Comparison of ENCODE assay signal across 23 mouse cellular contexts in genomic region chr10:77201919-77202318, GRCm38 (mm10). TPM values are rescaled to one million over a fixed set of nuclear protein-coding genes. Genes with fewer than 3 reads are reported as not detected.
DNase-seq lines count a peak whose midpoint lies in the region; ATAC-seq and TF ChIP-seq lines count a peak whose summit lies in the region.
"Had no signal": no experiment of that assay in that cellular context is flagged by ENCODE, and none has a peak within 500 bp of the region (broad histone marks: within the 10 kb centered on the region; RNA-seq: fewer than 3 reads in every experiment).

No protein-coding gene starts in this region.

- ATAC-seq in embryonic facial prominence, embryonic 14.5 days (ENCODE audit: low read depth), result 0 out of 2 replicates have a peak, but pooled peaks have one; percentile 51
- no peak for ATAC-seq in liver, postnatal 0 days
- ATAC-seq: forebrain, embryonic 13.5 days; hindbrain, postnatal 0 days had no signal

- H3K4me2 ChIP-seq in embryonic facial prominence, embryonic 14.5 days (ENCODE audit: low read depth, low read length), result no peak overlapping the region
- no peak overlapping the region for H3K4me2 ChIP-seq in liver, postnatal 0 days (ENCODE audit: low read depth, low read length)
- H3K4me2 ChIP-seq: embryonic facial prominence, embryonic 13.5 days; forebrain, embryonic 13.5 days; heart, embryonic 15.5 days; limb, embryonic 12.5 days; neural tube, embryonic 12.5 days had no signal

- H3K27me3 ChIP-seq in embryonic facial prominence, embryonic 14.5 days (replicated peaks; ENCODE audit: control insufficient read depth, insufficient read depth, low read length), result no peaks in the 10 kb centered on the region
- no peaks in the 10 kb centered on the region for H3K27me3 ChIP-seq in embryonic facial prominence, embryonic 10.5 days (replicated peaks; ENCODE audit: low read depth, poor library complexity, severe bottlenecking)
- no peaks in the 10 kb centered on the region for H3K27me3 ChIP-seq in limb, embryonic 10.5 days (ENCODE audit: low read depth, poor library complexity, severe bottlenecking)
- no peaks in the 10 kb centered on the region for H3K27me3 ChIP-seq in liver, postnatal 0 days (ENCODE audit: insufficient read depth, low read length)
- H3K27me3 ChIP-seq: embryonic facial prominence, embryonic 13.5 days; forebrain, embryonic 13.5 days; heart, embryonic 15.5 days; limb, embryonic 12.5 days; neural tube, embryonic 12.5 days had no signal

- no peak for TF ChIP-seq CTCF in liver, postnatal 0 days (IDR thresholded peaks at IDR 0.05; ENCODE audit: low read depth)

- WGBS in embryonic facial prominence, embryonic 14.5 days, result 62% methylated on average over 5 of the region's 5 CpGs
- 69% methylated on average over 5 of the region's 5 CpGs for WGBS in embryonic facial prominence, embryonic 10.5 days
- whole genome bisulfite sequencing in limb, embryonic 10.5 days, result 75% methylated on average over 5 of the region's 5 CpGs
- WGBS in liver, postnatal 0 days (ENCODE audit: insufficient replicate concordance), result 73% methylated on average over 5 of the region's 5 CpGs

- DNase-seq in embryonic facial prominence, embryonic 14.5 days (ENCODE audit: low spot score), result peak; percentile 72
- DNase-seq in embryonic facial prominence, embryonic 10.5 days (ENCODE audit: low spot score), result no peak
- DNase-seq in 416B (ENCODE audit: low read depth), result peak; percentile 59
- peak; percentile 95 for DNase-seq in R1 (ENCODE audit: low read depth, low spot score)
- no peak for DNase-seq in limb, embryonic 10.5 days (ENCODE audit: low spot score)
- no peak for DNase-seq in cerebellum, postnatal 4 days (ENCODE audit: low spot score in 2 of 2)
- no peak for DNase-seq in right cerebral cortex, postnatal 25 days
- no peak for DNase-seq in liver, postnatal 0 days
- DNase-seq: adrenal gland, postnatal 14 days; cerebellum, adult 2 months; heart, adult 18-20 months; kidney, adult 11 months; lung, postnatal 14 days had no signal

- no peak overlapping the region for H3K9ac ChIP-seq in embryonic facial prominence, embryonic 14.5 days (ENCODE audit: low read depth, low read length)
- no peak overlapping the region for H3K9ac ChIP-seq in liver, postnatal 0 days (replicated peaks)
- H3K9ac ChIP-seq: embryonic facial prominence, embryonic 13.5 days; forebrain, embryonic 13.5 days; heart, embryonic 15.5 days; limb, embryonic 12.5 days; liver, embryonic 14.5 days; neural tube, embryonic 12.5 days had no signal

- H3K27ac ChIP-seq in embryonic facial prominence, embryonic 14.5 days (replicated peaks; ENCODE audit: low read depth, low read length), result no peak overlapping the region
- H3K27ac ChIP-seq in embryonic facial prominence, embryonic 10.5 days (replicated peaks), result no peak overlapping the region
- H3K27ac ChIP-seq in limb, embryonic 10.5 days, result peak overlapping the region; percentile 19; the same call in 1 of the 2 replicates
- H3K27ac ChIP-seq in liver, postnatal 0 days (ENCODE audit: low read depth), result no peak overlapping the region
- H3K27ac ChIP-seq: embryonic facial prominence, embryonic 13.5 days; forebrain, embryonic 13.5 days; heart, embryonic 15.5 days; hindbrain, postnatal 0 days; kidney, postnatal 0 days; layer of hippocampus, adult 2 months; limb, embryonic 12.5 days; liver, embryonic 14.5 days; neural tube, embryonic 12.5 days had no signal

- H3K4me3 ChIP-seq in embryonic facial prominence, embryonic 14.5 days (ENCODE audit: low read depth, low read length), result no peak overlapping the region
- H3K4me3 ChIP-seq in embryonic facial prominence, embryonic 10.5 days, result no peak overlapping the region
- H3K4me3 ChIP-seq in limb, embryonic 10.5 days, result no peak overlapping the region
- no peak overlapping the region for H3K4me3 ChIP-seq in liver, postnatal 0 days (ENCODE audit: low read depth, low read length)
- H3K4me3 ChIP-seq: embryonic facial prominence, embryonic 13.5 days; forebrain, embryonic 13.5 days; heart, embryonic 15.5 days; layer of hippocampus, adult 2 months; limb, embryonic 12.5 days; neural tube, embryonic 12.5 days had no signal

- no peaks in the 10 kb centered on the region for H3K36me3 ChIP-seq in embryonic facial prominence, embryonic 14.5 days (ENCODE audit: control insufficient read depth, insufficient read depth, low read length)
- H3K36me3 ChIP-seq in embryonic facial prominence, embryonic 10.5 days (replicated peaks), result no peaks in the 10 kb centered on the region
- no peaks in the 10 kb centered on the region for H3K36me3 ChIP-seq in limb, embryonic 10.5 days
- H3K36me3 ChIP-seq in liver, postnatal 0 days (replicated peaks; ENCODE audit: insufficient read depth, low read length), result no peaks in the 10 kb centered on the region
- H3K36me3 ChIP-seq: embryonic facial prominence, embryonic 13.5 days; G1E; heart, embryonic 15.5 days; limb, embryonic 12.5 days; neural tube, embryonic 12.5 days had no signal

- peaks cover 7% of the 10 kb centered on the region; the same call in 1 of the 2 replicates for H3K4me1 ChIP-seq in embryonic facial prominence, embryonic 14.5 days (ENCODE audit: control insufficient read depth, insufficient read depth, low read length)
- peaks cover 45% of the 10 kb centered on the region for H3K4me1 ChIP-seq in embryonic facial prominence, embryonic 10.5 days
- peaks cover 18% of the 10 kb centered on the region for H3K4me1 ChIP-seq in limb, embryonic 10.5 days
- H3K4me1 ChIP-seq in liver, postnatal 0 days (ENCODE audit: insufficient read depth), result no peaks in the 10 kb centered on the region

- H3K9me3 ChIP-seq in embryonic facial prominence, embryonic 14.5 days (ENCODE audit: control insufficient read depth, low read length), result no peaks in the 10 kb centered on the region
- no peaks in the 10 kb centered on the region for H3K9me3 ChIP-seq in embryonic facial prominence, embryonic 10.5 days
- no peaks in the 10 kb centered on the region for H3K9me3 ChIP-seq in limb, embryonic 10.5 days (replicated peaks)
- H3K9me3 ChIP-seq in liver, postnatal 0 days (ENCODE audit: low read length), result no peaks in the 10 kb centered on the region
- H3K9me3 ChIP-seq: embryonic facial prominence, embryonic 13.5 days; forebrain, embryonic 13.5 days; G1E; heart, embryonic 15.5 days; limb, embryonic 12.5 days; neural tube, embryonic 12.5 days had no signal

- TF ChIP-seq EP300 in liver, postnatal 0 days (IDR thresholded peaks at IDR 0.05; ENCODE audit: low read depth), result no peak

RNA-seq across cellular contexts. Expression of gene Col18a1, which starts 35.6 kb away (rescaled TPM):
- polyA plus RNA-seq in embryonic facial prominence, embryonic 14.5 days (2014; fragmentation: Nextera tagmentation; extraction: Ambion mirVana), result 77.8 and 94.5 TPM in 2 replicates
- 184 and 201 TPM in 2 replicates for polyA plus RNA-seq in embryonic facial prominence, embryonic 10.5 days (2016; fragmentation: Nextera tagmentation; extraction: Ambion mirVana)
- 149 and 159 TPM in 2 replicates for polyA plus RNA-seq in limb, embryonic 10.5 days (2016; fragmentation: Nextera tagmentation; extraction: Ambion mirVana)
- polyA plus RNA-seq in liver, postnatal 0 days (2015; fragmentation: Nextera tagmentation; extraction: Ambion mirVana), result 137 and 167 TPM in 2 replicates

RNA-seq across cellular contexts. Expression of gene Pofut2, which starts 57.1 kb away (rescaled TPM):
- 168 and 170 TPM in 2 replicates for polyA plus RNA-seq in embryonic facial prominence, embryonic 14.5 days (2014; fragmentation: Nextera tagmentation; extraction: Ambion mirVana)
- polyA plus RNA-seq in embryonic facial prominence, embryonic 10.5 days (2016; fragmentation: Nextera tagmentation; extraction: Ambion mirVana), result 74.5 and 77.0 TPM in 2 replicates
- polyA plus RNA-seq in limb, embryonic 10.5 days (2016; fragmentation: Nextera tagmentation; extraction: Ambion mirVana), result 72.9 and 83.3 TPM in 2 replicates
- polyA plus RNA-seq in liver, postnatal 0 days (2015; fragmentation: Nextera tagmentation; extraction: Ambion mirVana), result 16.4 and 17.2 TPM in 2 replicates

Comparison
In these comparisons a context has a peak if more than half of its experiments do, and no peak if none do; other contexts are left out.
1. DNase-seq: peak in embryonic facial prominence, embryonic 14.5 days (single experiment), 416B (single experiment) and R1 (single experiment); none in embryonic facial prominence, embryonic 10.5 days (single experiment), limb, embryonic 10.5 days (single experiment), cerebellum, postnatal 4 days (0 of 2), right cerebral cortex, postnatal 25 days (single experiment) and liver, postnatal 0 days (single experiment).